Mouse (Mus musculus): ENCODE measurements around the gene Mocs3. TPM values are rescaled to one million over a fixed set of nuclear protein-coding genes. Genes with fewer than 3 reads are reported as not detected.

The Mocs3 gene
- polyA plus RNA-seq, 1 experiment from 2014 or later: 6.3 TPM

DNA sequence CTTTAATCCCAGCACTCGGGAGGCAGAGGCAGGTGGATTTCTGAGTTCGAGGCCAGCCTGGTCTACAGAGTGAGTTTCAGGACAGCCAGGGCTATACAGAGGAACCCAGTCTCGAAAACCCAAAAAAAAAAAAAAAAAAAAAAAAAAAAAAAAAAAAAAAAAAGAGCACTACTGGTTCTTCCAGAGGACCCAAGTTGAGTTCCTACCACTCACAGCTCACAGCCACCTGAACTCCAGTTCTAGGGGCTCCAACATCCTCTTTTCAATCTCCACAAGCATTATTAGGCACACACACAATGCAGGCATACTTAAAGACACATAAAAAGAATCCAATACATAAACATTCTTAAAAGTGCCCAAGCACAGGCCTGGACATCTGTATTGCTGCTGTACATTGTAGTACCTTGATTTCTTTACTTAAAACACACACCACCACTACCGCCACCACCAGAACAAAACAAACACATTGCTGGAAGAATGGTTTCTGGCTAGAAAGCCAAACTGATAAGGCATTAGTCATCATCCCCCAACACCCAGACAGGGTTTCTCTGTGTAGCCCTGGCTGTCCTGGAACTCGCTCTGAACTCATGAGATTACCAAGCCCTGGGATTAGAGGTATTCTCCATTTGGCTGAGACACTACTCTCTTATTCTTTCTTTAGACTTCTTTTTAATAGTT lies 30.3 kb upstream of the Mocs3 start:
- peak; percentile 41; the same call in 1 of the 2 replicates for ATAC-seq (ENCODE audit: low FRiP score, low TSS enrichment)
- 73% methylated on average over 5 of the region's 5 CpGs for WGBS

DNA sequence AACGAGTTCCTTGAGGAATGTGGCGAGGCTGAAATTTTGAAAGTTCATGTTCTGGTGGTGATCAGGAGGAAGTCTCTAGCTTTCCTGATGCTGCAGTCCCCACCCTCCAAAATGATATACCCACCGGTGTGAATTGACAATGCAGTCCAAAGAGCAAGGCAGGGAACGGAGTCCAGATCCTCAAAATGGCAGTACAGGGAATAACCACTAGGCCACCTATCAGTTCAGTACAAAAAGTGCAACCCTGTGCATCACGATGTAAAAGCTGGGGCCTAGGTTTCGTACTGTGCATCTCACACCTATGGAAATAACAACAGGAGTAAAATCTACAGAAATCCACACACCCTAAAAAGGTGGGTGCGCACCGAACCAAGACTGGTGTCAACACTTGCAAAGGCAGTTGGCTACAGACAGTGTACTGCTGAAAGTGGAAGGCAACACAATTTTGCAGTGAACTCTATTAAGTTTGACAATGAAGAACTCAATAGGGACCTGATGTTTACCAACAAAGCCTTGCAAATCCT lies 25.9 kb upstream of the Mocs3 start:
- peak overlapping the region; percentile 23; the same call in 1 of the 2 replicates for H3K9ac ChIP-seq (ENCODE audit: low read length)
- H3K4me3 ChIP-seq (ENCODE audit: low read depth, low read length): peak overlapping the region; percentile 98
- no peaks in the 10 kb centered on the region for H3K36me3 ChIP-seq (ENCODE audit: control insufficient read depth, insufficient read depth, low read length)
- DNase-seq (ENCODE audit: low spot score) (no peak), ATAC-seq (ENCODE audit: low FRiP score, low TSS enrichment) (no peak)
- H3K9me3 ChIP-seq (ENCODE audit: control insufficient read depth, low read length): no peaks in the 10 kb centered on the region
- peak overlapping the region; percentile 66 for H3K4me2 ChIP-seq (replicated peaks; ENCODE audit: low read depth)
- H3K27me3 ChIP-seq (ENCODE audit: control insufficient read depth, insufficient read depth, low read length): no peaks in the 10 kb centered on the region
- H3K27ac ChIP-seq (replicated peaks): no peak overlapping the region
- peaks cover 12% of the 10 kb centered on the region; the same call in 1 of the 2 replicates for H3K4me1 ChIP-seq (replicated peaks; ENCODE audit: control insufficient read depth, insufficient read depth)
- 74% methylated on average over 8 of the region's 8 CpGs for WGBS
- TF ChIP-seq EP300 (optimal IDR thresholded peaks at IDR 0.05) (no peak), CTCF (IDR thresholded peaks at IDR 0.05; ENCODE audit: low read depth) (peak; percentile 20)

More for the DNA sequence above, 30.3 kb upstream of the Mocs3 start:
- Histone ChIP-seq H3K4me2 (replicated peaks; ENCODE audit: low read depth) (no peak overlapping the region), H3K4me1 (replicated peaks; ENCODE audit: control insufficient read depth, insufficient read depth) (peaks cover 12% of the 10 kb centered on the region; the same call in 1 of the 2 replicates), H3K9me3 (ENCODE audit: control insufficient read depth, low read length) (no peaks in the 10 kb centered on the region), H3K27ac (replicated peaks) (no peak overlapping the region), H3K36me3 (ENCODE audit: control insufficient read depth, insufficient read depth, low read length) (no peaks in the 10 kb centered on the region), H3K9ac (ENCODE audit: low read length) (no peak overlapping the region), H3K27me3 (ENCODE audit: control insufficient read depth, insufficient read depth, low read length) (no peaks in the 10 kb centered on the region), H3K4me3 (ENCODE audit: low read depth, low read length) (no peak overlapping the region)
- DNase-seq (ENCODE audit: low spot score): peak; percentile 31
- TF ChIP-seq EP300 (optimal IDR thresholded peaks at IDR 0.05): no peak
- no peak for TF ChIP-seq CTCF (IDR thresholded peaks at IDR 0.05; ENCODE audit: low read depth)

- peak; percentile 99 for TF ChIP-seq CTCF (IDR thresholded peaks at IDR 0.05; ENCODE audit: low read depth)
- no peak for TF ChIP-seq EP300 (optimal IDR thresholded peaks at IDR 0.05)
- no peaks in the 10 kb centered on the region for H3K27me3 ChIP-seq (ENCODE audit: control insufficient read depth, insufficient read depth, low read length)
- H3K9me3 ChIP-seq (ENCODE audit: control insufficient read depth, low read length): no peaks in the 10 kb centered on the region
- H3K36me3 ChIP-seq (ENCODE audit: control insufficient read depth, insufficient read depth, low read length): no peaks in the 10 kb centered on the region
- peak; percentile 96 for DNase-seq (ENCODE audit: low spot score)
- H3K4me1 ChIP-seq (replicated peaks; ENCODE audit: control insufficient read depth, insufficient read depth): peaks cover 12% of the 10 kb centered on the region; the same call in 1 of the 2 replicates
- ATAC-seq (ENCODE audit: low FRiP score, low TSS enrichment): peak; percentile 75
- peak overlapping the region; percentile 66 for H3K4me2 ChIP-seq (replicated peaks; ENCODE audit: low read depth)
- peak overlapping the region; percentile 99 for H3K27ac ChIP-seq (replicated peaks)
- peak overlapping the region; percentile 98 for H3K4me3 ChIP-seq (ENCODE audit: low read depth, low read length)
- 4% methylated on average over 6 of the region's 6 CpGs for WGBS
- peak overlapping the region; percentile 100 for H3K9ac ChIP-seq (ENCODE audit: low read length)
Measured at GRCm38 (mm10) chr2:168205265-168205664, 25.2 kb upstream of the Mocs3 start.

GRCm38 (mm10) chr2:168205681-168206631 lies 24.5 kb upstream of the Mocs3 start:
- H3K36me3 ChIP-seq (ENCODE audit: control insufficient read depth, insufficient read depth, low read length): peaks cover 2% of the 10 kb centered on the region; the same call in 1 of the 2 replicates
- peak overlapping the region; percentile 99 for H3K27ac ChIP-seq (replicated peaks)
- peak; percentile 58 for DNase-seq (ENCODE audit: low spot score)
- no peaks in the 10 kb centered on the region for H3K9me3 ChIP-seq (ENCODE audit: control insufficient read depth, low read length)
- peak overlapping the region; percentile 100 for H3K9ac ChIP-seq (ENCODE audit: low read length)
- H3K27me3 ChIP-seq (ENCODE audit: control insufficient read depth, insufficient read depth, low read length): no peaks in the 10 kb centered on the region
- peaks cover 9% of the 10 kb centered on the region; the same call in 1 of the 2 replicates for H3K4me1 ChIP-seq (replicated peaks; ENCODE audit: control insufficient read depth, insufficient read depth)
- ATAC-seq (ENCODE audit: low FRiP score, low TSS enrichment): peak; percentile 15
- WGBS: 3% methylated on average over 32 of the region's 49 CpGs
- TF ChIP-seq EP300 (optimal IDR thresholded peaks at IDR 0.05) (no peak), CTCF (IDR thresholded peaks at IDR 0.05; ENCODE audit: low read depth) (no peak)
- peak overlapping the region; percentile 98 for H3K4me3 ChIP-seq (ENCODE audit: low read depth, low read length)
- H3K4me2 ChIP-seq (replicated peaks; ENCODE audit: low read depth): peak overlapping the region; percentile 66

DNA sequence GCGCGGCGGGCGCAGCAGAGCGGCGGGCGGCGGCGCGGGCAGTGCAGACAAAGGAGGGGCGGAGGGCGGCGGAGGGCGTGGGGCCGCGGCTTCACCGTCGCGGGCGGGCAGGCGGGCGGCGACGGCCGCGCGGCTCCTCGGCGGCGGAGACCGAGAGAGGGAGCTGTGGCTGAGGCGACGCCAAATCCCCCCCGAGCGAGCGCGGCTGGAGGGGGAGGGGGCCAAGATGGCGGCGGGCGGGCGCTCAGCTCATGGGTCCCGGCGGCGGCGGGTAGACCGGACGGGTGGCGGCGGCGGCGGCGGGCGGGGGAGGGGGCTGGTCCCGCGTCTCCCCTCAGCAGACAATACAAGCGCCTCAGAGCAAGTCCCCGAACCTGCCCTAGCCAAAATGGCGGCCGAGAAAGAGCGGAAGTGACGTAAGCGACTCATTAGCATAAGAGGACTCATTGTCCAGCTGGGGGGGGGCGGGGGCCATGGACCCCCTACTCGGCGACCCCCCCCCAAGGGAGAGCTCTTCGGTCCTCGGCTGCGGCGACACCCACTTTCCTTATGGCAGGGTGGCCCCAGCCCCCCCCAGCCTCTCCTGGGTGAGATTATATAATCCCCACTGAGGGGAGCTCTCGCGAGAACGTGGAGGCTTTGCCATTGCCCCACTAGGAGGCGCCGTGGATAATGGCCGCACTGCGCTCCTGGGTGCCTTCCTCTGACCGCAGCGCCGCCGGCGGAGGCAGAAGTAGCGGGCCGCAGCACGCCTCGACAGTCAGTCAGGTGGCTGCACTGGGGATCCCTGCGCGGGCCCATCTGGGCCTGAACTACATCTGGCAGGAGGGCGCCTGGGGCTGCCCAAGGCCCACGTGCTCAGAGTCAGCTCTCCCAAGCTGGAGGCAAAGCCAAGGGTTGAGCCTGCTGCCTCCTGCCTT lies 23.4 kb upstream of the Mocs3 start, which contains the start of gene Adnp:
Gene Adnp (minus strand): TSS at position 388 of the 920 bp plus-strand sequence.
- peak within 1 kb of the TSS; percentile 98 for H3K4me3 ChIP-seq (ENCODE audit: low read depth, low read length)
- no peaks in the 10 kb centered on the region for H3K27me3 ChIP-seq (ENCODE audit: control insufficient read depth, insufficient read depth, low read length)
- ATAC-seq (ENCODE audit: low FRiP score, low TSS enrichment) (peak; percentile 95), DNase-seq (ENCODE audit: low spot score) (peak; percentile 98)
- peaks cover 3% of the 10 kb centered on the region; the same call in 1 of the 2 replicates for H3K36me3 ChIP-seq (ENCODE audit: control insufficient read depth, insufficient read depth, low read length)
- TF ChIP-seq CTCF (IDR thresholded peaks at IDR 0.05; ENCODE audit: low read depth) (peak; percentile 91), EP300 (optimal IDR thresholded peaks at IDR 0.05) (peak; percentile 99)
- H3K4me1 ChIP-seq (replicated peaks; ENCODE audit: control insufficient read depth, insufficient read depth): 0 out of 2 replicates have a peak, but pooled peaks cover 5% of the 10 kb centered on the region
- 1% methylated on average over 39 of the region's 89 CpGs for WGBS
- peak within 1 kb of the TSS; percentile 66 for H3K4me2 ChIP-seq (replicated peaks; ENCODE audit: low read depth)
- H3K9ac ChIP-seq (ENCODE audit: low read length): peak within 1 kb of the TSS; percentile 100
- H3K9me3 ChIP-seq (ENCODE audit: control insufficient read depth, low read length): no peaks in the 10 kb centered on the region
- peak within 1 kb of the TSS; percentile 99 for H3K27ac ChIP-seq (replicated peaks)
